Mouse (Mus musculus) ovary, adult 18-20 months (tissue): ENCODE data around the gene Hcfc1r1.

Experiments used
- DNase-seq: peaks from one replicate; pipeline ENCODE4 v3.0.0; 2022; ENCODE audit warnings: low spot score, mixed read lengths

Hcfc1r1 gene

GRCm38 (mm10) chr17:23673424-23674073 lies at the start of gene Hcfc1r1, which contains the start of gene Thoc6:
Gene Hcfc1r1 (plus strand): TSS chr17:23673596.
Gene Thoc6 (minus strand): TSS chr17:23673882.
- peak; percentile 89 for DNase-seq

- no peak for DNase-seq
These were observed 45.6 kb upstream of the Hcfc1r1 start for GRCm38 (mm10) chr17:23627813-23628212.

GRCm38 (mm10) chr17:23630195-23631020 lies 43.0 kb upstream of the Hcfc1r1 start:
- peak; percentile 41 for DNase-seq

DNA sequence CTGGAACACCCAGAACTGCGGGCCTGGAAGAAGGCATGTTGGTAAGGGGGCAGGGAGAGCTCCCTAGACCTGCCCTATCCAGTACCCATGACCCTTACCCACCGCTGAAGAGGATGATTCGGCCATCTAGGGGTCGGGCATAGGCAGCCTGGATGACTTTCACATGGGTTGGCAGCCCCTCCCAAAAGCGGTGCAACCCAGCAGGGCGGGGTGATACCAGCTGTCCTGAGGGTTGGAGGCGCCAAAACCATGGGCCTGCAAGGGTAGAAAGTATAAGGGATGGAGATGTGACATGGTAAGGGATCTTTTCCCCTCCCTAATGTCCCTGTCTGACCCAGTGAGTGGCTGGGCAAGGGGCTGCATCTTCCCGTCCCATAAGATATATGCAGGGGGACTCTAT lies 42.2 kb upstream of the Hcfc1r1 start:
- DNase-seq = no peak

- no peak for DNase-seq
These were observed 28.5 kb upstream of the Hcfc1r1 start, which contains the start of gene Mmp25 for GRCm38 (mm10) chr17:23644613-23645495. Gene Mmp25 (minus strand): TSS chr17:23645277.

DNA sequence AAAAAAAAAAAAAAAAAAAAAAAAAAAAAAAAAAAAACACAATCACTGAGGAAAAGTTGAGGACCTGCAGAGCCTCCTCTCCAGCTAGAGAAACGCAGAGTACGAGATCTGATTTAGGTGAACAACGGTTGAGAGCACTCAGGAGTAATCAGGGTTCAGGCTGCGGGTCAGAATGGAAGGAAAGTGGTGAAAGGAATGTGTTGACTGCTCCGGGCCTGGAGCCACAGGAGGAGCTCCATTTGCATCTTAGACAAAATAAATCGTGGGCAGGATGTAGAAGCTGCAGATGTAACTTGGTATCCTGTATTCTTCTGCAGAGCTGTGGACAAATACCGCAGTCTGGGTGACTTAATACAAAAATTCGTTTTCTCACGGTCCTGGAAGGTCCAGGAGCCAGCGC lies 27.5 kb upstream of the Hcfc1r1 start:
- no peak for DNase-seq

DNA sequence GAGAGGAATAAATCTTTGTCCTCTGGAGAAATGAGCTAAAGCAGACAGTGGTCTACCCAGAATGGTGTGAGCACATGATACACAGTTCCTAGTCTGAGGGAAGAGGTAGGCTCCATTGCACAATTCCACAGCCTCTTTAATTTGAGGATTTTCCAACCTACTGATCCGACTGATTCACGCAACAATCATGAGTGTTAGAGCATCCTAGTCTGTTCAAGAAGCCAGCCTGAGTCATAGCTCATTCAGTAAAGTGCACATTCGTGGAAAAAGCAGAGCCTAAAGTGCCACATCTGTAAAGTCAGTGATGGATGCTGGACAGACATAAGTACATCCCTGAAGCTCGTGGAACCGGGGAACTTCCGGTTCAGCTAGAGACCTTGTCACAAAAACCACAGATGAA lies 22.0 kb upstream of the Hcfc1r1 start:
- DNase-seq = no peak

GRCm38 (mm10) chr17:23653324-23653723 lies 20.1 kb upstream of the Hcfc1r1 start:
- no peak for DNase-seq

GRCm38 (mm10) chr17:23654001-23654400 lies 19.4 kb upstream of the Hcfc1r1 start:
- DNase-seq = no peak

DNA sequence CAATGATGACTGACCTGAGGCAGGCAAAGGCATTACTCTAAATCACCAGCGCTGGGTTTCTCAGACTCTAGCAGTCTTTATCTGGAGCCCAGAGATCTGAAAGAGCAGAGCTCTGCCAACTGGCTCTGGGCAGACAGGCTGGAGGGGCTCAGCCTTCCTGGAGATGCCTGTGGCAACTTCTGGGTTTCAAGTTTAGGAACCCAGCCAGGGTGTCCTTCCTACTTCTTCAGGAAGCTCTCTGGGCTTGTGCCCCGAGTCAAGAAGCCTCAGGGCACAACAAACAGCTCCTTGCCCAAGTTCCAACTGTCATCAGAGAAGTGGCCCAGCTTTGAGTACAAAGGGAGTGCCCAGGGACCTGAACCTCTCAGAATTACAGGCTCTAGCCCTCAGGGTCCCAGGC lies 19.0 kb upstream of the Hcfc1r1 start:
- no peak for DNase-seq

GRCm38 (mm10) chr17:23658450-23658849 lies 14.9 kb upstream of the Hcfc1r1 start:
- no peak for DNase-seq

DNA sequence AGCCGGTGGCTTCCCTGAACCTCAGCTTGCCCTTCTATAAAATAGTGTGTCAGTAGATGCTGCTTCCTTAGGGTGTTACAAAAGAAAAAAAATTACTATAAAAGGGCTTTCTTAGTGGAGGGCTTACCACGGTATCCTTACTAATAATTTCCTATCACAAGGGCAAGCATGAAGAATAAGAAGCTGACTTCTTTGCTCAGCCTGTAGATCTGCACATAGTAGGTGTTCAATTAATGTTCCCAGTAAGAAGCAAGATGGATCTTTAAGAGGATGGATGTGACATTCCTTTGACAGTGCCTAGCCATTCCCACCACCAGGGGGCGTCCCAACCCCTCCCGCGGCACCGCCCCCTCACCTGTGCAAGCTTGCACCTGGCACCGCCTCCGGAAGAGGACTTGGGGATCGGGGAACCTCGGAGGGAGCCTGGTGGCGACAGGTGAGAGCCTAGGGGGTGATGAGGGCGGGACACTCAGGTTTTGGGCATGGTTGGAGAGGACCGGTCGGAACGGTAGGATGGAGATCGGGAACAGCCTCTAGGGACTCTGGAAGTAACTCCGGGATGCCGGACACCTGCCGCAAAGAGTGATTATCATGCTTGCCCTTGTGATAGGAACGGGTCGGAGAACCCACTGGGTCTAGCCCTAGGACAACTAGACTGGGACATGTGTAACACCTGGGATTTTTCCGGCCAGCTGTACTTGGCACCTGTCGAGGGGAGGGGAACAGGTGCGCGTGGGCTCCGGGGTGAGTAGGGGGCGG lies 13.1 kb upstream of the Hcfc1r1 start, which contains the start of gene Bicdl2:
Bicdl2 (plus strand) TSS at position 390 of the 759 bp plus-strand sequence.
- DNase-seq = no peak

- DNase-seq = no peak
These were observed 12.6 kb upstream of the Hcfc1r1 start for GRCm38 (mm10) chr17:23660876-23661200.

GRCm38 (mm10) chr17:23661526-23661925 lies 11.9 kb upstream of the Hcfc1r1 start:
- no peak for DNase-seq

GRCm38 (mm10) chr17:23664556-23665021 lies 8.8 kb upstream of the Hcfc1r1 start:
- DNase-seq = no peak

- DNase-seq = no peak
These were observed 7.9 kb upstream of the Hcfc1r1 start for GRCm38 (mm10) chr17:23665511-23665910.

DNA sequence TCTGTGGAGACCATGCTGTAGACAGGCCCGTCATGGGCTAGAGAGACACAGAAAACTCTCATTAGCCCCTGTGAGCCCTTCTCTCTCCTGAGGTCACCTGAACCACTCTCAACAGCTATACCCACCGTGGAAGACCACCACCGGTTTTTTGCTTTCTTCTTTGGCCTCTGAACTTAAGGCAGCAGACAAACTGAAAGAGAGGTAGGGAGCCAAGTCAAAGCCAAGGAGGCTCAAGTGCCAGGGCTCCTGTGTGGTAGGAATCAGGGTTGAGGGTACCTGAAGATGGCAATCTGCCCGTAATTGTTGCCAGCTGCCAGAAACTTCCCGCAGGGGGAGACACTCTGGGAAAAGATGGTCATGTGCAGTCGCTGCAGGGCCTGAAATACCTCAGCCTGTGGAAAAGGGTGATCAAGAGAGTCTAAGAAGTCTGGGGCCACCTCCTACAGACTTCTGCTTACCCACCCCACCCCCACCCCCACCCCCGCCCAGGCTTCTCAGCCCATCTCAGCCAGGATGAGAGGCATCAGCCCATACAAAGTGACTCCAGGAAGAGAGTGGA lies 2.8 kb upstream of the Hcfc1r1 start:
- DNase-seq = no peak

- no peak for DNase-seq
These were observed 1.9 kb upstream of the Hcfc1r1 start for GRCm38 (mm10) chr17:23671519-23671918.

- DNase-seq = no peak
These were observed 635 bp upstream of the Hcfc1r1 start for GRCm38 (mm10) chr17:23672761-23673160.

DNA sequence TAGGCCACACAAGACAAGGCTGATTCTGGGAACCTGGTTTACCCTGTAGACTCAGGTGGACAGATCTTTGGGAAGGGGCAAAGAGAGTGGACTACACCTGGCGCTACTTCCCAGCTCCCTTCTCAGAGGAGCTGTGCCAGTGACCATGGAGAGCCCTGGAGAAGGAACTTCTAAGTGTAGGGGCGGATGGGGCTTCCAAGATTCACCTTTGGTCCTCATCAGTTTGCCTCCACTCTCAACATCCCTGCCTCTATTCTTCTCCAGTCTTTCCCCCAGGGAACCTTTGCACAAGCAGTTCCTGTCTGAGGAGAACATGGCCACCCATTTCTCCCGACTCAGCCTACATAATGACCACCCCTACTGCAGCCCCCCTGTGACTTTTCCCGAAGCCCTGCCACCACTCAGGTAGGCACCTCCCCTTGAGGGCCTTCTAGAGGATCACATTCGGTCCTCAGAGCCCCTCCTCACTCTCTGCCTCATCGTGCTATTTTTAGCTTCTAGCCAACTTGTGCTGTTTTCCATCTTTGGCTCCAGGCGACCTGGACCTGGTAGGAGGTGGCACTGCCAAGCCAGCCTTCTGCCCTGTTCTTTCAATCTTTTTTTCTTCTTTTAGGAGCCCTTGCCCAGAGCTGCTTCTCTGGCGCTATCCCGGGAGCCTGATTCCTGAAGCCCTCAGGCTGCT lies 1.0 kb downstream of the Hcfc1r1 start:
- DNase-seq = no peak

- peak; percentile 55 for DNase-seq
These were observed 1.7 kb downstream of the Hcfc1r1 start for GRCm38 (mm10) chr17:23675127-23675526.
